Mouse (Mus musculus) heart, embryonic 10.5 days (tissue): ENCODE data around the gene Pgpep1. TPM values are rescaled to one million over a fixed set of nuclear protein-coding genes. Genes with fewer than 3 reads are reported as not detected.

Experiments
- DNase-seq: peaks from one replicate; pipeline ENCODE4 v3.0.0-alpha.2; 2017; ENCODE audit warnings: low spot score
- H3K27ac ChIP-seq: fragments of 300-500 bp; sonication (generic); 2 replicates; pipeline ENCODE4 v1.5.1; 2016; ENCODE audit warnings: mild to moderate bottlenecking
- H3K27me3 ChIP-seq: fragments of 300-500 bp; sonication (generic); 2 replicates; pipeline ENCODE4 v1.6.1; 2016; ENCODE audit warnings: mild to moderate bottlenecking; ENCODE audit not compliant: poor library complexity, insufficient read depth, severe bottlenecking
- H3K36me3 ChIP-seq: fragments of 300-500 bp; sonication (generic); 2 replicates; pipeline ENCODE4 v1.6.1; 2016; ENCODE audit warnings: mild to moderate bottlenecking, moderate library complexity
- H3K4me1 ChIP-seq: fragments of 300-500 bp; sonication (generic); 2 replicates; pipeline ENCODE4 v1.6.1; 2016; ENCODE audit warnings: mild to moderate bottlenecking
- H3K4me3 ChIP-seq: fragments of 300-500 bp; sonication (generic); 2 replicates; pipeline ENCODE4 v1.5.1; 2016; ENCODE audit warnings: mild to moderate bottlenecking, moderate library complexity
- H3K9me3 ChIP-seq: fragments of 300-500 bp; sonication (generic); 2 replicates; pipeline ENCODE4 v1.6.1; 2016; ENCODE audit warnings: mild to moderate bottlenecking, moderate library complexity
- WGBS: fragments of 180-500 bp; shearing (Covaris S2); methylation state at CpG from one replicate; pipeline ENCODE4 v1.1.7; 2016; 5-methylcytosine and 5-hydroxymethylcytosine counted together
- polyA plus RNA-seq: library from polyadenylated mRNA; unstranded; fragments of >200 nt; fragmentation: Nextera tagmentation; extraction: Ambion mirVana; gene quantifications from 2 replicates; pipeline ENCODE4 v1.2.1, GENCODE M21; 2016

The Pgpep1 gene
- polyA plus RNA-seq, 1 experiment from 2014 or later: 42.0 TPM

- Histone ChIP-seq H3K4me3 (peak within 1 kb of the TSS; percentile 40), H3K27me3 (peaks cover 25% of the 10 kb centered on the region), H3K4me1 (peaks cover 54% of the 10 kb centered on the region), H3K27ac (peak within 1 kb of the TSS; percentile 30), H3K9me3 (no peaks in the 10 kb centered on the region), H3K36me3 (no peaks in the 10 kb centered on the region)
- DNase-seq: no peak
- 71% methylated on average over 6 of the region's 6 CpGs for WGBS
Measured at GRCm38 (mm10) chr8:70632346-70632892, 27.8 kb downstream of the Pgpep1 start, which contains the start of gene Gdf15. TSS of gene Gdf15 (minus strand) at chr8:70632456.

GRCm38 (mm10) chr8:70631436-70631835 lies 28.8 kb downstream of the Pgpep1 start:
- Histone ChIP-seq H3K4me3 (peak overlapping the region; percentile 40), H3K9me3 (no peaks in the 10 kb centered on the region), H3K27ac (peak overlapping the region; percentile 30), H3K27me3 (peaks cover 25% of the 10 kb centered on the region), H3K36me3 (no peaks in the 10 kb centered on the region), H3K4me1 (peaks cover 45% of the 10 kb centered on the region)
- no peak for DNase-seq
- 13% methylated on average over 24 of the region's 24 CpGs for WGBS

- H3K27ac ChIP-seq: peak overlapping the region; percentile 88
- peaks cover 25% of the 10 kb centered on the region for H3K27me3 ChIP-seq
- DNase-seq: peak; percentile 86
- H3K36me3 ChIP-seq: no peaks in the 10 kb centered on the region
- peaks cover 42% of the 10 kb centered on the region for H3K4me1 ChIP-seq
- H3K9me3 ChIP-seq: no peaks in the 10 kb centered on the region
- WGBS: 12% methylated on average over 22 of the region's 22 CpGs
- peak overlapping the region; percentile 69 for H3K4me3 ChIP-seq
Measured at GRCm38 (mm10) chr8:70630532-70631381, 29.4 kb downstream of the Pgpep1 start.

GRCm38 (mm10) chr8:70629574-70630531 lies 30.3 kb downstream of the Pgpep1 start:
- H3K36me3 ChIP-seq: no peaks in the 10 kb centered on the region
- WGBS: 1% methylated on average over 60 of the region's 60 CpGs

GRCm38 (mm10) chr8:70628986-70629490 lies 31.1 kb downstream of the Pgpep1 start:
- Histone ChIP-seq H3K4me3 (peak overlapping the region; percentile 69), H3K4me1 (peaks cover 37% of the 10 kb centered on the region), H3K27me3 (peaks cover 25% of the 10 kb centered on the region), H3K36me3 (no peaks in the 10 kb centered on the region), H3K9me3 (no peaks in the 10 kb centered on the region), H3K27ac (peak overlapping the region; percentile 88)
- 54% methylated on average over 7 of the region's 7 CpGs for WGBS
- DNase-seq: no peak

More at GRCm38 (mm10) chr8:70629574-70630531, 30.3 kb downstream of the Pgpep1 start:
- peaks cover 42% of the 10 kb centered on the region for H3K4me1 ChIP-seq
- H3K4me3 ChIP-seq: peak overlapping the region; percentile 69
- peaks cover 25% of the 10 kb centered on the region for H3K27me3 ChIP-seq
- DNase-seq: peak; percentile 94
- peak overlapping the region; percentile 88 for H3K27ac ChIP-seq
- H3K9me3 ChIP-seq: no peaks in the 10 kb centered on the region

GRCm38 (mm10) chr8:70627041-70627440 lies 33.1 kb downstream of the Pgpep1 start:
- no peak overlapping the region for H3K4me3 ChIP-seq
- H3K36me3 ChIP-seq: no peaks in the 10 kb centered on the region
- WGBS: 78% methylated on average over 5 of the region's 5 CpGs
- no peak for DNase-seq
- H3K27ac ChIP-seq: no peak overlapping the region
- H3K9me3 ChIP-seq: no peaks in the 10 kb centered on the region
- H3K4me1 ChIP-seq: peaks cover 30% of the 10 kb centered on the region
- H3K27me3 ChIP-seq: peaks cover 25% of the 10 kb centered on the region

- DNase-seq: no peak
- Histone ChIP-seq H3K4me3 (no peak overlapping the region), H3K27me3 (peaks cover 29% of the 10 kb centered on the region), H3K4me1 (peaks cover 27% of the 10 kb centered on the region), H3K36me3 (no peaks in the 10 kb centered on the region), H3K27ac (no peak overlapping the region), H3K9me3 (no peaks in the 10 kb centered on the region)
- 16% methylated on average over 5 of the region's 5 CpGs for WGBS
Measured at GRCm38 (mm10) chr8:70625104-70625503, 35.1 kb downstream of the Pgpep1 start.

- no peak overlapping the region for H3K27ac ChIP-seq
- DNase-seq: peak; percentile 85
- WGBS: 38% methylated on average over 3 of the region's 3 CpGs
- peaks cover 33% of the 10 kb centered on the region for H3K4me1 ChIP-seq
- no peaks in the 10 kb centered on the region for H3K36me3 ChIP-seq
- no peak overlapping the region for H3K4me3 ChIP-seq
- H3K27me3 ChIP-seq: peaks cover 34% of the 10 kb centered on the region
- no peaks in the 10 kb centered on the region for H3K9me3 ChIP-seq
Measured at GRCm38 (mm10) chr8:70622220-70622619, 38.0 kb downstream of the Pgpep1 start.

- peak; percentile 93 for DNase-seq
- WGBS: 22% methylated on average over 9 of the region's 9 CpGs
- Histone ChIP-seq H3K4me1 (peaks cover 42% of the 10 kb centered on the region), H3K36me3 (no peaks in the 10 kb centered on the region), H3K4me3 (peak overlapping the region; percentile 4; the same call in 1 of the 2 replicates), H3K9me3 (no peaks in the 10 kb centered on the region), H3K27ac (peak overlapping the region; percentile 57), H3K27me3 (peaks cover 34% of the 10 kb centered on the region)
Measured at GRCm38 (mm10) chr8:70618888-70619334, 41.3 kb downstream of the Pgpep1 start.

GRCm38 (mm10) chr8:70617985-70618384 lies 42.2 kb downstream of the Pgpep1 start:
- peaks cover 42% of the 10 kb centered on the region for H3K4me1 ChIP-seq
- no peaks in the 10 kb centered on the region for H3K36me3 ChIP-seq
- H3K9me3 ChIP-seq: no peaks in the 10 kb centered on the region
- no peak for DNase-seq
- H3K4me3 ChIP-seq: 0 out of 2 replicates have a peak overlapping the region, but pooled peaks have one; percentile 7
- WGBS: 74% methylated on average over 11 of the region's 11 CpGs
- H3K27ac ChIP-seq: peak overlapping the region; percentile 57
- H3K27me3 ChIP-seq: peaks cover 33% of the 10 kb centered on the region

GRCm38 (mm10) chr8:70616645-70617044 lies 43.5 kb downstream of the Pgpep1 start:
- peaks cover 20% of the 10 kb centered on the region for H3K27me3 ChIP-seq
- no peaks in the 10 kb centered on the region for H3K36me3 ChIP-seq
- peaks cover 44% of the 10 kb centered on the region for H3K4me1 ChIP-seq
- no peak for DNase-seq
- H3K9me3 ChIP-seq: no peaks in the 10 kb centered on the region
- H3K27ac ChIP-seq: no peak overlapping the region
- no peak overlapping the region for H3K4me3 ChIP-seq
- 47% methylated on average over 11 of the region's 11 CpGs for WGBS

- 75% methylated on average over 3 of the region's 3 CpGs for WGBS
- Histone ChIP-seq H3K27ac (no peak within 1 kb of the TSS), H3K4me1 (peaks cover 48% of the 10 kb centered on the region), H3K4me3 (no peak within 1 kb of the TSS), H3K36me3 (no peaks in the 10 kb centered on the region), H3K27me3 (peaks cover 12% of the 10 kb centered on the region), H3K9me3 (no peaks in the 10 kb centered on the region)
- no peak for DNase-seq
Measured at GRCm38 (mm10) chr8:70615894-70616293, 44.3 kb downstream of the Pgpep1 start, which contains the start of gene Lrrc25. TSS of gene Lrrc25 (plus strand) at chr8:70616155.
